Mouse (Mus musculus) MEL (cell line): Measurements from ENCODE around the gene Pax8. TPM values are rescaled to one million over a fixed set of nuclear protein-coding genes. Genes with fewer than 3 reads are reported as not detected.

Experiments used
- DNase-seq: peaks from one replicate; pipeline ENCODE4 v3.0.0; 2011; ENCODE audit warnings: low read depth, low spot score
- H3K27ac ChIP-seq: 2 replicates; pipeline ENCODE4 v1.5.1; 2012; ENCODE audit warnings: low read depth, mild to moderate bottlenecking, control low read depth, low read length, moderate library complexity; ENCODE audit not compliant: control insufficient read depth
- H3K27me3 ChIP-seq, 2 experiments: fragments of 150-350 bp in 1 of 2; sonication (generic) in 1 of 2; 2 replicates each; pipeline ENCODE4 v1.6.1; 2012; ENCODE audit warnings: low read length in 2 of 2, mild to moderate bottlenecking in 2 of 2, improper control_type of control experiment in 1 of 2, moderate library complexity in 1 of 2; ENCODE audit not compliant: insufficient read depth in 2 of 2, control insufficient read depth in 1 of 2
- H3K36me3 ChIP-seq, 2 experiments: 2 replicates each; pipeline ENCODE4 v1.6.1; 2012 to 2014; ENCODE audit warnings: low read length in 2 of 2, improper control_type of control experiment in 1 of 2, inconsistent platforms in 1 of 2, mild to moderate bottlenecking in 1 of 2; ENCODE audit not compliant: insufficient read depth in 2 of 2, control insufficient read depth in 1 of 2
- H3K4me1 ChIP-seq, 2 experiments: fragments of 150-350 bp in 1 of 2; sonication (generic) in 1 of 2; 2 replicates each; pipeline ENCODE4 v1.6.1; 2012; ENCODE audit warnings: low read length in 2 of 2, improper control_type of control experiment in 1 of 2, mild to moderate bottlenecking in 1 of 2; ENCODE audit not compliant: insufficient read depth in 2 of 2, control insufficient read depth in 1 of 2
- H3K4me3 ChIP-seq, 2 experiments: fragments of 150-350 bp in 1 of 2; sonication (generic) in 1 of 2; 2 replicates each; pipeline ENCODE4 v1.5.1; 2012; ENCODE audit warnings: low read depth in 2 of 2, low read length in 2 of 2, mild to moderate bottlenecking in 2 of 2, moderate library complexity in 2 of 2, control low read depth in 1 of 2, improper control_type of control experiment in 1 of 2; ENCODE audit not compliant: control insufficient read depth in 1 of 2, insufficient read depth in 1 of 2
- H3K79me2 ChIP-seq: 2 replicates; pipeline ENCODE4 v1.6.1; 2012; ENCODE audit warnings: mild to moderate bottlenecking, low read length, moderate library complexity; ENCODE audit not compliant: control insufficient read depth, poor library complexity, insufficient read depth
- H3K9ac ChIP-seq: 2 replicates; pipeline ENCODE4 v1.6.1; 2012; ENCODE audit warnings: low read depth, mild to moderate bottlenecking, control low read depth, low read length, moderate library complexity; ENCODE audit not compliant: control insufficient read depth, poor library complexity, severe bottlenecking
- H3K9me3 ChIP-seq: fragments of 150-350 bp; sonication (generic); replicated peaks from 2 replicates; pipeline ENCODE4 v1.6.1; 2012; ENCODE audit warnings: mild to moderate bottlenecking, low read length, improper control_type of control experiment, moderate library complexity; ENCODE audit not compliant: insufficient read depth
- BHLHE40 ChIP-seq: IDR thresholded peaks from 2 replicates; pipeline ENCODE4 v1.6.1; 2012; ENCODE audit warnings: low read depth, mild to moderate bottlenecking, inconsistent platforms, low read length, improper control_type of control experiment, borderline replicate concordance
- CTCF ChIP-seq, 3 experiments: IDR thresholded peaks in 2 of 3; conservative IDR thresholded peaks in 1 of 3; 2 replicates each; pipeline ENCODE4 v1.5.1; 2011 to 2012; ENCODE audit warnings: low read length in 3 of 3, low read depth in 2 of 3, mild to moderate bottlenecking in 2 of 3, improper control_type of control experiment in 1 of 3, inconsistent platforms in 1 of 3, mixed read lengths in 1 of 3, moderate library complexity in 1 of 3; ENCODE audit not compliant: control insufficient read depth in 1 of 3, insufficient read depth in 1 of 3, poor library complexity in 1 of 3, severe bottlenecking in 1 of 3
- ELF1 ChIP-seq: IDR thresholded peaks from 2 replicates; pipeline ENCODE4 v1.6.1; 2014; ENCODE audit warnings: low read depth, mild to moderate bottlenecking, inconsistent platforms, low read length, improper control_type of control experiment, moderate library complexity
- GABPA ChIP-seq: IDR thresholded peaks from 2 replicates; pipeline ENCODE4 v1.6.1; 2012; ENCODE audit warnings: low read depth, mild to moderate bottlenecking, inconsistent platforms, low read length, improper control_type of control experiment, moderate library complexity
- JUND ChIP-seq: IDR thresholded peaks from 2 replicates; pipeline ENCODE4 v1.6.1; 2011; ENCODE audit warnings: low read depth, mild to moderate bottlenecking, improper control_type of control experiment, low read length
- MAZ ChIP-seq: IDR thresholded peaks from 2 replicates; pipeline ENCODE4 v1.6.1; 2012; ENCODE audit warnings: low read depth, mild to moderate bottlenecking, inconsistent platforms, low read length, improper control_type of control experiment
- MXI1 ChIP-seq: IDR thresholded peaks from 2 replicates; pipeline ENCODE4 v1.6.1; 2011; ENCODE audit warnings: mild to moderate bottlenecking, low read depth, low read length, improper control_type of control experiment
- MYB ChIP-seq: IDR thresholded peaks from 2 replicates; pipeline ENCODE4 v1.6.1; 2011; ENCODE audit warnings: mild to moderate bottlenecking, low read depth, low read length, improper control_type of control experiment
- NELFE ChIP-seq: IDR thresholded peaks from 2 replicates; pipeline ENCODE4 v1.6.1; 2011; ENCODE audit warnings: low read depth, low read length, improper control_type of control experiment
- NRF1 ChIP-seq: IDR thresholded peaks from 2 replicates; pipeline ENCODE4 v1.6.1; 2014; ENCODE audit warnings: low read depth, mild to moderate bottlenecking, inconsistent platforms, low read length, improper control_type of control experiment, moderate library complexity; ENCODE audit not compliant: poor library complexity, insufficient read depth, severe bottlenecking
- POLR2AphosphoS2 ChIP-seq: IDR thresholded peaks from 2 replicates; pipeline ENCODE4 v1.6.1; 2011; ENCODE audit warnings: low read length, improper control_type of control experiment
- POLR2AphosphoS5 ChIP-seq: IDR thresholded peaks from 2 replicates; pipeline ENCODE4 v1.6.1; 2012; ENCODE audit warnings: low read depth, borderline replicate concordance, mild to moderate bottlenecking, inconsistent platforms, low read length, moderate library complexity, mixed read lengths
- RAD21 ChIP-seq: IDR thresholded peaks from 2 replicates; pipeline ENCODE4 v1.6.1; 2011; ENCODE audit warnings: mild to moderate bottlenecking, low read depth, low read length, improper control_type of control experiment
- RCOR1 ChIP-seq: IDR thresholded peaks from 2 replicates; pipeline ENCODE4 v1.6.1; 2012; ENCODE audit warnings: low read depth, mild to moderate bottlenecking, inconsistent platforms, low read length, improper control_type of control experiment
- SIN3A ChIP-seq: IDR thresholded peaks from 2 replicates; pipeline ENCODE4 v1.6.1; 2012; ENCODE audit warnings: low read length, improper control_type of control experiment, inconsistent platforms
- SMC3 ChIP-seq: IDR thresholded peaks from 2 replicates; pipeline ENCODE4 v1.6.1; 2011; ENCODE audit warnings: low read depth, low read length, improper control_type of control experiment
- TAL1 ChIP-seq: IDR thresholded peaks from 2 replicates; pipeline ENCODE4 v1.6.1; 2012; ENCODE audit warnings: mild to moderate bottlenecking, inconsistent platforms, low read length, moderate library complexity, mixed read lengths
- TBP ChIP-seq: IDR thresholded peaks from 2 replicates; pipeline ENCODE4 v1.8.0; 2011; ENCODE audit warnings: low read depth, low read length, improper control_type of control experiment
- TCF12 ChIP-seq: IDR thresholded peaks from 2 replicates; pipeline ENCODE4 v1.6.1; 2014; ENCODE audit warnings: low read depth, mild to moderate bottlenecking, inconsistent platforms, low read length, improper control_type of control experiment, moderate library complexity
- USF1 ChIP-seq: IDR thresholded peaks from 2 replicates; pipeline ENCODE4 v1.6.1; 2014; ENCODE audit warnings: low read depth, mild to moderate bottlenecking, inconsistent platforms, low read length, improper control_type of control experiment, moderate library complexity
- ZC3H11A ChIP-seq: IDR thresholded peaks from 2 replicates; pipeline ENCODE4 v1.6.1; 2012; ENCODE audit warnings: low read depth, mild to moderate bottlenecking, inconsistent platforms, low read length, improper control_type of control experiment
- ZKSCAN1 ChIP-seq: IDR thresholded peaks from 2 replicates; pipeline ENCODE4 v1.6.1; 2012; ENCODE audit warnings: low read depth, mild to moderate bottlenecking, inconsistent platforms, low read length, improper control_type of control experiment, moderate library complexity
- ZMIZ1 ChIP-seq: IDR thresholded peaks from 2 replicates; pipeline ENCODE4 v1.6.1; 2012; ENCODE audit warnings: low read depth, mild to moderate bottlenecking, inconsistent platforms, low read length, improper control_type of control experiment, moderate library complexity
- polyA plus RNA-seq, 2 experiments: library from polyadenylated mRNA; stranded (reverse) in 1 of 2; unstranded in 1 of 2; fragments of >175 nt in 1 of 2; fragments of >200 nt in 1 of 2; gene quantifications; 2 replicates each; pipeline versions ENCODE4 v1.2.1 to v1.2.4; 2012; ENCODE audit warnings: low replicate concordance in 2 of 2, low read depth in 1 of 2; ENCODE audit not compliant: insufficient read length in 2 of 2, insufficient read depth in 1 of 2, missing spikeins in 1 of 2
- total RNA-seq: library from RNA; depleted of rRNA; stranded (reverse); fragments of 300-350 nt; gene quantifications from 2 replicates; pipeline ENCODE4 v1.2.3, GENCODE M21; 2012

Gene Pax8
- total and polyA plus RNA-seq, 3 experiments = not detected

DNA sequence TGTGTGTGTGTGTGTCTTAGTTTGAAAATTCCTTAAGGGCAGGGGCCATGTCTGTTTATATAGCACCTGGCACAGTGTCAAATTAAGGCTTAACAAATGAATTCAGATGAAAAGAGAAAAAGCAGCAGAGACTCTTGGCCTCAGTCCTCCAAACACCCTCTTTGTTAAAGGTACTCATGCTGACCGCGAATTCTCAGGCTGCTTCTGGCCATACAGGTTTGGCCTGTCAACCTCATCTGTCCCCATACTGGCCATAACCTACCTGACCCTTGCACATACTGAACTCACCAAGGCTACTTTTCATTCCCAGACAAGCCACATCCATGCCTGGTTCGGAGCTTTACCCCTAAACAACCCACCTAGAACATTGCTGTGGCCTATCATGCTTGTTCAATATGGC is 62.2 kb downstream of the Pax8 start:
- H3K9me3 ChIP-seq = no peaks in the 10 kb centered on the region
- H3K4me1 ChIP-seq = no peaks in the 10 kb centered on the region
- no peak overlapping the region for H3K27ac ChIP-seq
- H3K9ac ChIP-seq = no peak overlapping the region
- no peaks in the 10 kb centered on the region for H3K79me2 ChIP-seq
- H3K27me3 ChIP-seq = no peaks in the 10 kb centered on the region
- no peak for DNase-seq
- H3K36me3 ChIP-seq = no peaks in the 10 kb centered on the region
- TF ChIP-seq ZKSCAN1 (no peak), TAL1 (no peak), SIN3A (no peak), TCF12 (no peak), USF1 (no peak), NRF1 (no peak), POLR2AphosphoS2 (no peak), RCOR1 (no peak), RAD21 (no peak), TBP (no peak), POLR2AphosphoS5 (no peak), BHLHE40 (no peak), ELF1 (no peak), MXI1 (no peak), MYB (no peak), MAZ (no peak), ZC3H11A (no peak), JUND (no peak), NELFE (no peak), SMC3 (no peak)
- H3K4me3 ChIP-seq = no peak overlapping the region

DNA sequence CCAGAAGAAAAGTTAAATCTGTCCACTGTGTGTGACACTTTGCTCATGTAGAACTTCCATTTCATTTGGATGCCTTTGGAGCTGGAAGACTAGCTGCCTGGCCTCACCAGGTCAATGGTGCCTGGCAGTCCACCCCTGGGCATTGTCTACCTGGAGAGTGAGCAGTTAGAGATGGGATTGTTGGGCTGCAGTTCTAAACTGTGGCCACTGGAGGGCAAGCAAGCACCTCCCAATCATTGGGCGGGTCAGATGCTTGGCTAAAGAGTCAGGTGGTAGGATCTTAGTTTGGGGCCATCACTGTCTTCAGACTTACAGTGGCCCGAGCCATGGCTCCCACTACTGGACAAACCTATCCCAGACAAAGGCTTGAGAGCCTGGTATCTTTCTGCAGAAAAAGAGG is 66.2 kb downstream of the Pax8 start:
- Histone ChIP-seq H3K9ac (no peak overlapping the region), H3K4me3 (no peak overlapping the region), H3K27me3 (no peaks in the 10 kb centered on the region), H3K4me1 (no peaks in the 10 kb centered on the region), H3K79me2 (no peaks in the 10 kb centered on the region), H3K36me3 (no peaks in the 10 kb centered on the region), H3K27ac (no peak overlapping the region), H3K9me3 (no peaks in the 10 kb centered on the region)
- DNase-seq = peak; percentile 31
- no peak for TF ChIP-seq ZMIZ1
- TF ChIP-seq RAD21 = peak; percentile 53
- peak; percentile 22; the same call in 1 of the 2 replicates for TF ChIP-seq ZC3H11A
- TF ChIP-seq SMC3 = peak; percentile 49
- TF ChIP-seq MXI1 = no peak
- TF ChIP-seq CTCF (IDR thresholded peaks at IDR 0.05 in 2 of 3, conservative IDR thresholded peaks at IDR 0.05 in 1 of 3; ENCODE audit: control insufficient read depth in 1 of 3, insufficient read depth in 1 of 3, low read depth in 2 of 3, low read length in 3 of 3, poor library complexity in 1 of 3, severe bottlenecking in 1 of 3) = peak; percentile 48 to 59 (median 54)
- no peak for TF ChIP-seq GABPA
